ENCODE assay signal across 9 mouse cellular contexts in the genomic region with DNA sequence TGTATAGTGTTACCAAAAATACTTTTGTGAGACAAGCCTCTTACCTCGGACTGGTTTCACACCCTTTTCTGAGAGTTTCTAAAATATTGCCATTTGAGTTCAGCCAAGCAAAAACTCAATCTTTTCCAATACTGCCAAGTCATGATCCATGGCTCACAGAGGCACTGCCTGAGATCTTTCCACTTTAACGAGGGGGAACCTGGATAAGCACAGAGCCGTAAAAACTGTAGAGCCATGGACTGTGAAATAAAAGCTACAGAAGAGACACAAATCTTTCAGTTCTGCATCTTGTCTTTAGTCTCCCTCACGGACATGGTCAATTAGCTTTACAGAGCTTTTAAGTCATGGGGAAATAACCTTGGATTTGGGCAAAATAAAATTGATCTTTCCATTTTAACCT. TPM values are rescaled to one million over a fixed set of nuclear protein-coding genes. Genes with fewer than 3 reads are reported as not detected.
DNase-seq lines count a peak whose midpoint lies in the region; ATAC-seq and TF ChIP-seq lines count a peak whose summit lies in the region.
"Had no signal": no experiment of that assay in that cellular context is flagged by ENCODE, and none has a peak within 500 bp of the region (broad histone marks: within the 10 kb centered on the region; RNA-seq: fewer than 3 reads in every experiment).

No protein-coding gene starts in this region.

- H3K4me1 ChIP-seq in heart, adult 2 months (ENCODE audit: control insufficient read depth, insufficient read depth, low read length) = peaks cover 2% of the 10 kb centered on the region
- H3K4me1 ChIP-seq in CH12.LX (ENCODE audit: control insufficient read depth in 1 of 2, insufficient read depth in 2 of 2) = peaks cover 7 to 51% of the 10 kb centered on the region in 2 experiments
- H3K4me1 ChIP-seq in forebrain, embryonic 14.5 days (ENCODE audit: control insufficient read depth, insufficient read depth, low read length) = peaks cover 18% of the 10 kb centered on the region; the same call in 1 of the 2 replicates
- H3K4me1 ChIP-seq in liver, embryonic 15.5 days (replicated peaks) = peaks cover 65% of the 10 kb centered on the region

- dilution Hi-C loops in CH12.LX (cut with MboI; ENCODE audit: extremely low pct_ligation_motif_present, extremely low pct_unique_long_range_greater_than_20kb, low sequenced_read_pairs) = no loop called here

- no peak for TF ChIP-seq POLR2A in heart, adult 2 months (IDR thresholded peaks at IDR 0.05; ENCODE audit: insufficient read depth, low read depth, low read length)
- peak; percentile 16; the same call in 1 of the 2 replicates for TF ChIP-seq POLR2A in CH12.LX (IDR thresholded peaks at IDR 0.05; ENCODE audit: low read depth, low read length)

- H3K9ac ChIP-seq in heart, adult 2 months (ENCODE audit: low read depth, low read length) = no peak overlapping the region
- peak overlapping the region; percentile 100 for H3K9ac ChIP-seq in CH12.LX (ENCODE audit: insufficient read depth, low read depth)
- peak overlapping the region; percentile 94 for H3K9ac ChIP-seq in forebrain, embryonic 14.5 days (ENCODE audit: low read length)
- H3K9ac ChIP-seq in liver, embryonic 15.5 days = peak overlapping the region; percentile 95

- H3K79me2 ChIP-seq in heart, adult 2 months (replicated peaks; ENCODE audit: control insufficient read depth, insufficient read depth, low read length) = 0 out of 2 replicates have a peak, but pooled peaks cover 3% of the 10 kb centered on the region
- H3K79me2 ChIP-seq in CH12.LX (replicated peaks; ENCODE audit: control insufficient read depth, extremely low read depth, insufficient read depth, poor library complexity, severe bottlenecking) = peaks cover 34% of the 10 kb centered on the region

- H3K9me3 ChIP-seq in CH12.LX (replicated peaks; ENCODE audit: low read length) = no peaks in the 10 kb centered on the region
- no peaks in the 10 kb centered on the region for H3K9me3 ChIP-seq in forebrain, embryonic 14.5 days (replicated peaks; ENCODE audit: control insufficient read depth, low read length)
- no peaks in the 10 kb centered on the region for H3K9me3 ChIP-seq in liver, embryonic 15.5 days (replicated peaks)

- H3K27ac ChIP-seq in heart, adult 2 months = no peak overlapping the region
- H3K27ac ChIP-seq in CH12.LX (ENCODE audit: insufficient read depth, low read depth) = peak overlapping the region; percentile 69
- no peak overlapping the region for H3K27ac ChIP-seq in forebrain, embryonic 14.5 days (ENCODE audit: low read depth, low read length)
- H3K27ac ChIP-seq in liver, embryonic 15.5 days (replicated peaks) = peak overlapping the region; percentile 94

- no peak for TF ChIP-seq RAD21 in CH12.LX (IDR thresholded peaks at IDR 0.05; ENCODE audit: low read depth, low read length)

- intact Hi-C loops in heart, adult 2 months (cut with DNase I) = loop anchor here (2.0 kb wide), 1 partner anchor 38 kb away; the partner anchor contains the start of gene Mark3
- intact Hi-C loops in heart, postnatal 10 days (cut with DNase I) = no loop called here

- TF ChIP-seq EP300 in heart, adult 2 months (IDR thresholded peaks at IDR 0.05; ENCODE audit: insufficient read depth, low read depth, low read length) = no peak
- no peak; the same call in 1 of the 2 replicates for TF ChIP-seq EP300 in CH12.LX (IDR thresholded peaks at IDR 0.05; ENCODE audit: low read length)

- ATAC-seq in forebrain, embryonic 14.5 days = no peak
- no peak for ATAC-seq in liver, embryonic 15.5 days (ENCODE audit: insufficient read depth)

- no peak for DNase-seq in heart, adult 2 months
- DNase-seq in heart, postnatal 10 days = no peak
- DNase-seq in CH12.LX (ENCODE audit: extremely low read depth) = no peak
- DNase-seq in forebrain, embryonic 14.5 days (ENCODE audit: low spot score) = no peak
- no peak for DNase-seq in thymus, adult 18-20 months
- DNase-seq in spleen, postnatal 14 days (ENCODE audit: low spot score in 2 of 2) = no peak
- DNase-seq in layer of hippocampus, adult 11-12 months (ENCODE audit: low spot score) = no peak

- WGBS in heart, adult 2 months = 51% methylated on average over 4 of the region's 4 CpGs
- WGBS in forebrain, embryonic 14.5 days = 15% methylated on average over 4 of the region's 4 CpGs
- WGBS in liver, embryonic 15.5 days (ENCODE audit: insufficient replicate concordance) = 43% methylated on average over 4 of the region's 4 CpGs

- no peak for TF ChIP-seq CTCF in heart, adult 2 months (IDR thresholded peaks at IDR 0.05)
- no peak for TF ChIP-seq CTCF in CH12.LX (conservative IDR thresholded peaks at IDR 0.05 in 1 of 2, IDR thresholded peaks at IDR 0.05 in 1 of 2; ENCODE audit: low read depth in 2 of 2, low read length in 2 of 2)

- H3K36me3 ChIP-seq in heart, adult 2 months (ENCODE audit: control insufficient read depth, insufficient read depth, low read length) = peaks cover 25% of the 10 kb centered on the region
- peaks cover 22 to 29% of the 10 kb centered on the region in 2 experiments for H3K36me3 ChIP-seq in CH12.LX (replicated peaks in 1 of 2; ENCODE audit: control insufficient read depth in 1 of 2, insufficient read depth in 1 of 2, low read length in 1 of 2)
- H3K36me3 ChIP-seq in forebrain, embryonic 14.5 days (ENCODE audit: control insufficient read depth, insufficient read depth, low read length) = peaks cover 27% of the 10 kb centered on the region
- peaks cover 29% of the 10 kb centered on the region for H3K36me3 ChIP-seq in liver, embryonic 15.5 days (replicated peaks)

- no peaks in the 10 kb centered on the region for H3K27me3 ChIP-seq in heart, adult 2 months (ENCODE audit: control insufficient read depth, insufficient read depth, low read length)
- no peaks in the 10 kb centered on the region for H3K27me3 ChIP-seq in CH12.LX (replicated peaks)
- no peaks in the 10 kb centered on the region for H3K27me3 ChIP-seq in forebrain, embryonic 14.5 days (replicated peaks; ENCODE audit: control insufficient read depth, insufficient read depth, low read length)
- peaks cover 29% of the 10 kb centered on the region for H3K27me3 ChIP-seq in liver, embryonic 15.5 days

- H3K4me3 ChIP-seq in heart, adult 2 months = peak overlapping the region; percentile 65
- peak overlapping the region; percentile 71 to 95 (median 83) for H3K4me3 ChIP-seq in CH12.LX (replicated peaks in 1 of 3; ENCODE audit: low read depth in 2 of 3, low read length in 2 of 3, poor library complexity in 1 of 3)
- peak overlapping the region; percentile 95 for H3K4me3 ChIP-seq in forebrain, embryonic 14.5 days (ENCODE audit: low read depth, low read length)
- H3K4me3 ChIP-seq in liver, embryonic 15.5 days (replicated peaks) = peak overlapping the region; percentile 95

- in situ Hi-C loops in CH12.LX (cut with MboI; ENCODE audit: low pct_ligation_motif_present, low pct_unique_long_range_greater_than_20kb, low sequenced_read_pairs) = no loop called here

- peak overlapping the region; percentile 96 for H3K4me2 ChIP-seq in CH12.LX (ENCODE audit: insufficient read depth, low read depth, poor library complexity, severe bottlenecking)
- peak overlapping the region; percentile 71 for H3K4me2 ChIP-seq in forebrain, embryonic 14.5 days (ENCODE audit: low read length)
- peak overlapping the region; percentile 71 for H3K4me2 ChIP-seq in liver, embryonic 15.5 days

TF ChIP-seq in CH12.LX, 34 proteins besides CTCF, POLR2A, EP300 and RAD21:
- TF ChIP-seq MXI1 (IDR thresholded peaks at IDR 0.05; ENCODE audit: low read depth, low read length) (no peak), IRF4 (IDR thresholded peaks at IDR 0.05; ENCODE audit: low read depth, low read length) (peak; percentile 42; the same call in 1 of the 2 replicates), SIN3A (IDR thresholded peaks at IDR 0.05; ENCODE audit: low read length) (0 out of 2 replicates have a peak, but pooled peaks have one; percentile 14), MAFK (IDR thresholded peaks at IDR 0.05; ENCODE audit: insufficient replicate concordance, low read length) (no peak), HCFC1 (IDR thresholded peaks at IDR 0.05; ENCODE audit: low read depth, low read length) (no peak), UBTF (IDR thresholded peaks at IDR 0.05; ENCODE audit: low read depth, low read length) (no peak), MAZ (IDR thresholded peaks at IDR 0.05; ENCODE audit: low read depth, low read length) (no peak)
TF ChIP-seq in CH12.LX: peak in this region for 2.

RNA-seq across cellular contexts. Expression of gene Eif5, which starts 1.1 kb away (rescaled TPM):
- total RNA-seq in heart, adult 2 months (2021) = 100 to 1,000 TPM; 160 to 170 TPM
- 39.4 and 85.3 TPM in 2 replicates for polyA plus RNA-seq in heart, adult 2 months (2012; rRNA removed)
- total RNA-seq in heart, postnatal 10 days (2021) = 100 to 1,000 TPM; 196 to 199 TPM
- total RNA-seq in CH12.LX (2012; rRNA removed) = 118 and 129 TPM in 2 replicates
- 156 and 182 TPM in 2 replicates for total RNA-seq in CH12.LX (2014; rRNA removed)
- 282 and 284 TPM in 2 replicates for polyA plus RNA-seq in CH12.LX (2012; ENCODE audit: insufficient read length, low read depth)
- polyA plus RNA-seq in forebrain, embryonic 14.5 days (2014; fragmentation: Nextera tagmentation; extraction: Ambion mirVana) = 452 and 491 TPM in 2 replicates
- polyA plus RNA-seq in liver, embryonic 15.5 days (2015; fragmentation: Nextera tagmentation; extraction: Ambion mirVana) = 499 and 578 TPM in 2 replicates

RNA-seq across cellular contexts. Expression of gene Mark3, which starts 37.6 kb away (rescaled TPM):
- total RNA-seq in heart, adult 2 months (2021) = 10 to 100 TPM; 50.6 to 52.5 TPM
- polyA plus RNA-seq in heart, adult 2 months (2012; rRNA removed) = 18.1 and 28.2 TPM in 2 replicates
- 10 to 100 TPM; 71.0 to 71.7 TPM for total RNA-seq in heart, postnatal 10 days (2021)
- total RNA-seq in CH12.LX (2012; rRNA removed) (40.2 and 43.7 TPM in 2 replicates), CH12.LX (2014; rRNA removed) (51.2 and 58.7 TPM in 2 replicates)
- 34.3 and 40.7 TPM in 2 replicates for polyA plus RNA-seq in CH12.LX (2012; ENCODE audit: insufficient read length, low read depth)
- 56.3 and 58.4 TPM in 2 replicates for polyA plus RNA-seq in forebrain, embryonic 14.5 days (2014; fragmentation: Nextera tagmentation; extraction: Ambion mirVana)
- polyA plus RNA-seq in liver, embryonic 15.5 days (2015; fragmentation: Nextera tagmentation; extraction: Ambion mirVana) = 13.3 and 17.4 TPM in 2 replicates

RNA-seq across cellular contexts. Expression of gene Gm266, which starts 51.1 kb away (rescaled TPM):
- under 1 TPM; 0.36 to 0.39 TPM for total RNA-seq in heart, adult 2 months (2021)
- 0.23 and 0.88 TPM in 2 replicates for polyA plus RNA-seq in heart, adult 2 months (2012; rRNA removed)
- total RNA-seq in heart, postnatal 10 days (2021) = 1 to 10 TPM; 2.2 to 2.4 TPM
- not detected in 2 replicates for total RNA-seq in CH12.LX (2012; rRNA removed)
- not detected in 2 replicates for total RNA-seq in CH12.LX (2014; rRNA removed)
- not detected in 2 replicates for polyA plus RNA-seq in CH12.LX (2012; ENCODE audit: insufficient read length, low read depth)
- polyA plus RNA-seq in forebrain, embryonic 14.5 days (2014; fragmentation: Nextera tagmentation; extraction: Ambion mirVana) = 0.84 and 0.99 TPM in 2 replicates
- polyA plus RNA-seq in liver, embryonic 15.5 days (2015; fragmentation: Nextera tagmentation; extraction: Ambion mirVana) = 0.56 and 0.62 TPM in 2 replicates
- total RNA-seq: common myeloid progenitor, adult 5-6 weeks had no signal

Comparison
In these comparisons a context has a peak if more than half of its experiments do, and no peak if none do; other contexts are left out.
1. H3K27ac ChIP-seq: peak in CH12.LX (single experiment) and liver, embryonic 15.5 days (single experiment); none in heart, adult 2 months (single experiment) and forebrain, embryonic 14.5 days (single experiment).
2. Peak in every context shown above with its lines, with median percentiles within 50 percentile points of each other: H3K4me3 ChIP-seq and H3K4me2 ChIP-seq.